Mouse (Mus musculus) MEL (cell line): ENCODE results near the gene Slc35e3. TPM values are rescaled to one million over a fixed set of nuclear protein-coding genes. Genes with fewer than 3 reads are reported as not detected.

Experiments
- DNase-seq: peaks from one replicate; pipeline ENCODE4 v3.0.0; 2011; ENCODE audit warnings: low read depth, low spot score
- H3K27ac ChIP-seq: 2 replicates; pipeline ENCODE4 v1.5.1; 2012; ENCODE audit warnings: low read depth, mild to moderate bottlenecking, control low read depth, low read length, moderate library complexity; ENCODE audit not compliant: control insufficient read depth
- H3K27me3 ChIP-seq, 2 experiments: fragments of 150-350 bp in 1 of 2; sonication (generic) in 1 of 2; 2 replicates each; pipeline ENCODE4 v1.6.1; 2012; ENCODE audit warnings: low read length in 2 of 2, mild to moderate bottlenecking in 2 of 2, improper control_type of control experiment in 1 of 2, moderate library complexity in 1 of 2; ENCODE audit not compliant: insufficient read depth in 2 of 2, control insufficient read depth in 1 of 2
- H3K36me3 ChIP-seq, 2 experiments: 2 replicates each; pipeline ENCODE4 v1.6.1; 2012 to 2014; ENCODE audit warnings: low read length in 2 of 2, improper control_type of control experiment in 1 of 2, inconsistent platforms in 1 of 2, mild to moderate bottlenecking in 1 of 2; ENCODE audit not compliant: insufficient read depth in 2 of 2, control insufficient read depth in 1 of 2
- H3K4me1 ChIP-seq, 2 experiments: fragments of 150-350 bp in 1 of 2; sonication (generic) in 1 of 2; 2 replicates each; pipeline ENCODE4 v1.6.1; 2012; ENCODE audit warnings: low read length in 2 of 2, improper control_type of control experiment in 1 of 2, mild to moderate bottlenecking in 1 of 2; ENCODE audit not compliant: insufficient read depth in 2 of 2, control insufficient read depth in 1 of 2
- H3K4me3 ChIP-seq, 2 experiments: fragments of 150-350 bp in 1 of 2; sonication (generic) in 1 of 2; 2 replicates each; pipeline ENCODE4 v1.5.1; 2012; ENCODE audit warnings: low read depth in 2 of 2, low read length in 2 of 2, mild to moderate bottlenecking in 2 of 2, moderate library complexity in 2 of 2, control low read depth in 1 of 2, improper control_type of control experiment in 1 of 2; ENCODE audit not compliant: control insufficient read depth in 1 of 2, insufficient read depth in 1 of 2
- H3K79me2 ChIP-seq: 2 replicates; pipeline ENCODE4 v1.6.1; 2012; ENCODE audit warnings: mild to moderate bottlenecking, low read length, moderate library complexity; ENCODE audit not compliant: control insufficient read depth, poor library complexity, insufficient read depth
- H3K9ac ChIP-seq: 2 replicates; pipeline ENCODE4 v1.6.1; 2012; ENCODE audit warnings: low read depth, mild to moderate bottlenecking, control low read depth, low read length, moderate library complexity; ENCODE audit not compliant: control insufficient read depth, poor library complexity, severe bottlenecking
- H3K9me3 ChIP-seq: fragments of 150-350 bp; sonication (generic); replicated peaks from 2 replicates; pipeline ENCODE4 v1.6.1; 2012; ENCODE audit warnings: mild to moderate bottlenecking, low read length, improper control_type of control experiment, moderate library complexity; ENCODE audit not compliant: insufficient read depth
- BHLHE40 ChIP-seq: IDR thresholded peaks from 2 replicates; pipeline ENCODE4 v1.6.1; 2012; ENCODE audit warnings: low read depth, mild to moderate bottlenecking, inconsistent platforms, low read length, improper control_type of control experiment, borderline replicate concordance
- CTCF ChIP-seq, 3 experiments: IDR thresholded peaks in 2 of 3; conservative IDR thresholded peaks in 1 of 3; 2 replicates each; pipeline ENCODE4 v1.5.1; 2011 to 2012; ENCODE audit warnings: low read length in 3 of 3, low read depth in 2 of 3, mild to moderate bottlenecking in 2 of 3, improper control_type of control experiment in 1 of 3, inconsistent platforms in 1 of 3, mixed read lengths in 1 of 3, moderate library complexity in 1 of 3; ENCODE audit not compliant: control insufficient read depth in 1 of 3, insufficient read depth in 1 of 3, poor library complexity in 1 of 3, severe bottlenecking in 1 of 3
- E2F4 ChIP-seq: IDR thresholded peaks from 2 replicates; pipeline ENCODE4 v1.6.1; 2011; ENCODE audit warnings: low read depth, low read length, improper control_type of control experiment, borderline replicate concordance
- ELF1 ChIP-seq: IDR thresholded peaks from 2 replicates; pipeline ENCODE4 v1.6.1; 2014; ENCODE audit warnings: low read depth, mild to moderate bottlenecking, inconsistent platforms, low read length, improper control_type of control experiment, moderate library complexity
- EP300 ChIP-seq, 2 experiments: IDR thresholded peaks; 2 replicates each; pipeline ENCODE4 v1.6.1; 2011; ENCODE audit warnings: improper control_type of control experiment in 2 of 2, low read length in 2 of 2, low read depth in 1 of 2, mild to moderate bottlenecking in 1 of 2
- GABPA ChIP-seq: IDR thresholded peaks from 2 replicates; pipeline ENCODE4 v1.6.1; 2012; ENCODE audit warnings: low read depth, mild to moderate bottlenecking, inconsistent platforms, low read length, improper control_type of control experiment, moderate library complexity
- GATA1 ChIP-seq: IDR thresholded peaks from 2 replicates; pipeline ENCODE4 v1.6.1; 2011; ENCODE audit warnings: low read depth, low read length, improper control_type of control experiment
- HCFC1 ChIP-seq: IDR thresholded peaks from 2 replicates; pipeline ENCODE4 v1.6.1; 2012; ENCODE audit warnings: low read depth, mild to moderate bottlenecking, inconsistent platforms, low read length, improper control_type of control experiment, moderate library complexity
- JUND ChIP-seq: IDR thresholded peaks from 2 replicates; pipeline ENCODE4 v1.6.1; 2011; ENCODE audit warnings: low read depth, mild to moderate bottlenecking, improper control_type of control experiment, low read length
- KAT2A ChIP-seq: conservative IDR thresholded peaks from 2 replicates; pipeline ENCODE4 v1.6.1; 2012; ENCODE audit warnings: low read depth, low read length, improper control_type of control experiment, inconsistent platforms
- MAX ChIP-seq: IDR thresholded peaks from 2 replicates; pipeline ENCODE4 v1.6.1; 2011; ENCODE audit warnings: low read length, improper control_type of control experiment
- MAZ ChIP-seq: IDR thresholded peaks from 2 replicates; pipeline ENCODE4 v1.6.1; 2012; ENCODE audit warnings: low read depth, mild to moderate bottlenecking, inconsistent platforms, low read length, improper control_type of control experiment
- MEF2A ChIP-seq: IDR thresholded peaks from 2 replicates; pipeline ENCODE4 v1.6.1; 2014; ENCODE audit warnings: low read depth, mild to moderate bottlenecking, inconsistent platforms, low read length, improper control_type of control experiment; ENCODE audit not compliant: poor library complexity, insufficient replicate concordance, severe bottlenecking; ENCODE audit errors: extremely low read depth
- NELFE ChIP-seq: IDR thresholded peaks from 2 replicates; pipeline ENCODE4 v1.6.1; 2011; ENCODE audit warnings: low read depth, low read length, improper control_type of control experiment
- NRF1 ChIP-seq: IDR thresholded peaks from 2 replicates; pipeline ENCODE4 v1.6.1; 2014; ENCODE audit warnings: low read depth, mild to moderate bottlenecking, inconsistent platforms, low read length, improper control_type of control experiment, moderate library complexity; ENCODE audit not compliant: poor library complexity, insufficient read depth, severe bottlenecking
- POLR2AphosphoS2 ChIP-seq: IDR thresholded peaks from 2 replicates; pipeline ENCODE4 v1.6.1; 2011; ENCODE audit warnings: low read length, improper control_type of control experiment
- RCOR1 ChIP-seq: IDR thresholded peaks from 2 replicates; pipeline ENCODE4 v1.6.1; 2012; ENCODE audit warnings: low read depth, mild to moderate bottlenecking, inconsistent platforms, low read length, improper control_type of control experiment
- SIN3A ChIP-seq: IDR thresholded peaks from 2 replicates; pipeline ENCODE4 v1.6.1; 2012; ENCODE audit warnings: low read length, improper control_type of control experiment, inconsistent platforms
- TAL1 ChIP-seq: IDR thresholded peaks from 2 replicates; pipeline ENCODE4 v1.6.1; 2012; ENCODE audit warnings: mild to moderate bottlenecking, inconsistent platforms, low read length, moderate library complexity, mixed read lengths
- TBP ChIP-seq: IDR thresholded peaks from 2 replicates; pipeline ENCODE4 v1.8.0; 2011; ENCODE audit warnings: low read depth, low read length, improper control_type of control experiment
- TCF12 ChIP-seq: IDR thresholded peaks from 2 replicates; pipeline ENCODE4 v1.6.1; 2014; ENCODE audit warnings: low read depth, mild to moderate bottlenecking, inconsistent platforms, low read length, improper control_type of control experiment, moderate library complexity
- UBTF ChIP-seq: IDR thresholded peaks from 2 replicates; pipeline ENCODE4 v1.6.1; 2012; ENCODE audit warnings: low read depth, mild to moderate bottlenecking, inconsistent platforms, low read length, improper control_type of control experiment, moderate library complexity, borderline replicate concordance; ENCODE audit not compliant: insufficient read depth
- USF1 ChIP-seq: IDR thresholded peaks from 2 replicates; pipeline ENCODE4 v1.6.1; 2014; ENCODE audit warnings: low read depth, mild to moderate bottlenecking, inconsistent platforms, low read length, improper control_type of control experiment, moderate library complexity
- USF2 ChIP-seq, 2 experiments: IDR thresholded peaks; 2 replicates each; pipeline ENCODE4 v1.6.1; 2011 to 2012; ENCODE audit warnings: improper control_type of control experiment in 2 of 2, low read length in 2 of 2, borderline replicate concordance in 1 of 2, inconsistent platforms in 1 of 2, low read depth in 1 of 2, mild to moderate bottlenecking in 1 of 2; ENCODE audit not compliant: insufficient read depth in 1 of 2
- ZC3H11A ChIP-seq: IDR thresholded peaks from 2 replicates; pipeline ENCODE4 v1.6.1; 2012; ENCODE audit warnings: low read depth, mild to moderate bottlenecking, inconsistent platforms, low read length, improper control_type of control experiment
- ZKSCAN1 ChIP-seq: IDR thresholded peaks from 2 replicates; pipeline ENCODE4 v1.6.1; 2012; ENCODE audit warnings: low read depth, mild to moderate bottlenecking, inconsistent platforms, low read length, improper control_type of control experiment, moderate library complexity
- ZMIZ1 ChIP-seq: IDR thresholded peaks from 2 replicates; pipeline ENCODE4 v1.6.1; 2012; ENCODE audit warnings: low read depth, mild to moderate bottlenecking, inconsistent platforms, low read length, improper control_type of control experiment, moderate library complexity
- ZNF384 ChIP-seq: IDR thresholded peaks from 2 replicates; pipeline ENCODE4 v1.6.1; 2012; ENCODE audit warnings: low read depth, mild to moderate bottlenecking, inconsistent platforms, low read length, improper control_type of control experiment
- polyA plus RNA-seq, 2 experiments: library from polyadenylated mRNA; stranded (reverse) in 1 of 2; unstranded in 1 of 2; fragments of >175 nt in 1 of 2; fragments of >200 nt in 1 of 2; gene quantifications; 2 replicates each; pipeline versions ENCODE4 v1.2.1 to v1.2.4; 2012; ENCODE audit warnings: low replicate concordance in 2 of 2, low read depth in 1 of 2; ENCODE audit not compliant: insufficient read length in 2 of 2, insufficient read depth in 1 of 2, missing spikeins in 1 of 2
- total RNA-seq: library from RNA; depleted of rRNA; stranded (reverse); fragments of 300-350 nt; gene quantifications from 2 replicates; pipeline ENCODE4 v1.2.3, GENCODE M21; 2012

Gene Slc35e3
- total and polyA plus RNA-seq, 3 experiments = 3.7 to 7.4 TPM; not detected in 1

GRCm38 (mm10) chr10:117711408-117711807 is 34.8 kb downstream of the Slc35e3 start:
- Histone ChIP-seq H3K9ac (peak overlapping the region; percentile 96), H3K9me3 (no peaks in the 10 kb centered on the region), H3K36me3 (peaks cover 2 to 14% of the 10 kb centered on the region in 2 experiments), H3K4me1 (peaks cover 0 to 15% of the 10 kb centered on the region in 2 experiments; a peak in 3 of 4 replicates), H3K79me2 (peaks cover 34% of the 10 kb centered on the region), H3K27me3 (no peaks in the 10 kb centered on the region), H3K4me3 (peak overlapping the region in 1 of 2 experiments; percentile 86; a peak in 2 of 4 replicates), H3K27ac (no peak overlapping the region)
- TF ChIP-seq TAL1 (no peak), NELFE (no peak), CTCF (IDR thresholded peaks at IDR 0.05 in 2 of 3, conservative IDR thresholded peaks at IDR 0.05 in 1 of 3; ENCODE audit: control insufficient read depth in 1 of 3, insufficient read depth in 1 of 3, low read depth in 2 of 3, low read length in 3 of 3, poor library complexity in 1 of 3, severe bottlenecking in 1 of 3) (no peak), ZC3H11A (no peak), SIN3A (no peak)
- no peak for DNase-seq

GRCm38 (mm10) chr10:117710604-117711141 is 35.5 kb downstream of the Slc35e3 start, which contains the start of gene Mdm2:
Gene Mdm2 (minus strand): TSS chr10:117710758.
- H3K27me3 ChIP-seq = no peaks in the 10 kb centered on the region
- H3K36me3 ChIP-seq = peaks cover 2 to 14% of the 10 kb centered on the region in 2 experiments
- peaks cover 37% of the 10 kb centered on the region for H3K79me2 ChIP-seq
- H3K4me3 ChIP-seq = peak within 1 kb of the TSS; percentile 86 to 96
- no peaks in the 10 kb centered on the region for H3K9me3 ChIP-seq
- peak within 1 kb of the TSS; percentile 91 for H3K27ac ChIP-seq
- DNase-seq = peak; percentile 93
- H3K4me1 ChIP-seq = peaks cover 0 to 15% of the 10 kb centered on the region in 2 experiments; a peak in 3 of 4 replicates
- H3K9ac ChIP-seq = peak within 1 kb of the TSS; percentile 99
- peak; percentile 49 for TF ChIP-seq TCF12
- peak in 2 of 3 experiments; percentile 78 to 96; a peak in 5 of 6 replicates for TF ChIP-seq CTCF (IDR thresholded peaks at IDR 0.05 in 2 of 3, conservative IDR thresholded peaks at IDR 0.05 in 1 of 3; ENCODE audit: control insufficient read depth in 1 of 3, insufficient read depth in 1 of 3, low read depth in 2 of 3, low read length in 3 of 3, poor library complexity in 1 of 3, severe bottlenecking in 1 of 3)
- TF ChIP-seq NELFE = peak; percentile 82
- no peak for TF ChIP-seq MEF2A
- peak; percentile 67 for TF ChIP-seq MAZ
- no peak for TF ChIP-seq RCOR1
- no peak for TF ChIP-seq GABPA
- no peak for TF ChIP-seq GATA1
- peak; percentile 55; the same call in 1 of the 2 replicates for TF ChIP-seq KAT2A
- TF ChIP-seq NRF1 = peak; percentile 78
- no peak for TF ChIP-seq UBTF
- peak; percentile 70; the same call in 1 of the 2 replicates for TF ChIP-seq E2F4
- 0 out of 2 replicates have a peak, but pooled peaks have one; percentile 78 for TF ChIP-seq ZMIZ1
- TF ChIP-seq ELF1 = peak; percentile 91
- TF ChIP-seq ZKSCAN1 = no peak
- TF ChIP-seq TBP = peak; percentile 38; the same call in 1 of the 2 replicates
- no peak for TF ChIP-seq JUND
- TF ChIP-seq USF1 = no peak
- TF ChIP-seq USF2 (IDR thresholded peaks at IDR 0.05; ENCODE audit: borderline replicate concordance in 1 of 2, insufficient read depth in 1 of 2, low read depth in 1 of 2, low read length in 2 of 2) = no peak
- peak; percentile 94 for TF ChIP-seq SIN3A
- peak; percentile 82 for TF ChIP-seq HCFC1
- TF ChIP-seq EP300 (IDR thresholded peaks at IDR 0.05; ENCODE audit: low read depth in 1 of 2, low read length in 2 of 2) = peak in 1 of 2 experiments; percentile 5; a peak in 1 of 4 replicates
- TF ChIP-seq MAX = peak; percentile 69; the same call in 1 of the 2 replicates
- TF ChIP-seq ZNF384 = no peak
- no peak for TF ChIP-seq BHLHE40
- peak; percentile 83; the same call in 1 of the 2 replicates for TF ChIP-seq POLR2AphosphoS2
